Mouse (Mus musculus): Measurements from ENCODE around the gene Ppp1r3g.
A peak's percentile ranks its signal among the peaks of the same experiment; 100 is the strongest.
"Not testable (repeated sequence)": the region's sequence is repeated elsewhere in the genome, so short reads cannot be mapped to it uniquely, and the experiment has no call there.

Ppp1r3g gene

DNA sequence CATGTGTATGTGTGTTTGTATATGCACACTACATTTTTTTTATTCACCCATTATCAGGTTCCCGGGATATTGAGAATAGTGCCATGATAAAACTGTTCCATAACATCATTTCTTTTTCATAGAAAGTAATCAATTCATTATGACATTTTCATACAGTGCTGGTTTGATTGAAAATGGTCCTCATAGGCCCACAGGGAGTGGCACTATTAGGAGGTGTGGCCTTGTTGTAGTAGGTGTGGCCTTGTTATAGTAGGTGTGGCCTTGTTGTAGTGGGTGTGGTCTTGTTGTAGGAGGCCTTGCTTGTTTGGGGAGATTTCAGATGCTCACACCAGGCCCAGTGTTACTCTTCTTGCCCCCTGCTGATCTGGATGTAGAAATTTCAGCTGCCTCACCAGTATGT, at the start of gene Ppp1r3g:
Gene Ppp1r3g (plus strand): TSS at position 301 of the 400 bp plus-strand sequence.
- peak; percentile 34 for DNase-seq (ENCODE audit: low read depth, low spot score)

- DNase-seq (ENCODE audit: low read depth, low spot score): no peak
Measured at GRCm38 (mm10) chr13:35911476-35911875, 47.2 kb upstream of the Ppp1r3g start.

DNA sequence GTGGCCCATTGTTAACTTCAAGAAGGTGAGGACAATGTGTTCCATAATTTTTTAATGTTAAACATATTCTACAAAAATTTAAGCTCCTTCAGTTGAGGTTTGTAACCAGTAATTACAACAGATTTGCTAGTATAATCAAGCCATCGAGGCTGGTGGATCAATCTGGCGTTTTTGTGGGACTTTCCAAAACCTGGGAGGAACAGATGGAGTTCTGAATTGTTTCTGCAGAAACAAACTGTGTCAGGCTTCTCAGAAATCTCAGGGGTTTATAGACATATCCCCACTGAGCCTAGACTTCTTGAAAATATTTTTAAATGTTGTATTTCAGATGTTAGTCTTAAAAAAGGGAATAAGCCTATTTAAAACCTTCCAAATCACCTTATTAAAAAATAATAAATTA, 20.6 kb upstream of the Ppp1r3g start:
- no peak for DNase-seq (ENCODE audit: low read depth, low spot score)

DNA sequence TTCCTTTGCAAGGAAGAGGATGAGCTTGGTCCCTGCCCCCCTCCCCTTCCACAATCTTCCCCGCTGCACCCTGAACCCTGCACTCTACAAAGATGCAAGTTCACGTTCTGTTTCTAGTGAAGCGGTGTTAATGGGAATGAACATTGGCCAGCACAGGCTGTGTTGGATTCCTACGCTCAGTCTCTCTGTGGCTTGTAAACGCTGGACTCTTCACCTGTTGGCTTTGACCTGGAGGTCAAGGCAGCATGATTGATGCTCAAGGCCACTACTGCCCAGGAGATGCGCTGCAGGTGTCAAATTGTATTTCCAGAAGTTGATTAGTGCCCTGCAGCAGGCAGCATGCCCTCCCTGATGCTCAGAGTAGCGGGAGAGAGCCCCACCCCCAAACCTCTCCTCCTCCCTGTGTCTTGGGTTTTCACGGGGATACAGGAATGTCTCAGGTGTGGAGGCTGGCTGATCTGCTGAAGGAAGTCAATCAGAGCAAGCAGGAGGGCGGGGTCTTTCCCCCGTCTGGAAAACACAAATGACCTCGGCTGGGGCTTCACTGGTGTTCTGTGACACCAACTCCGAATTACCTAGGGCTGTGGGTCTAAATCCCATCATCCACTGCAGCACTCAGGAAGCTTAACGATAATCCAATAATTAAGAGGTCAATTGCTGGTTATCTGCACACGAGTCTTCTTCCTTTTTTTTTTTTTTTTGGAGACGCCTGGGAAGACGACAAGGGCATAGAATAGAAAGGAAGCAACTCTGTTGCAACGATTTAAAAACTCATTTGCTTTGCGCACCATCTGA, 18.6 kb upstream of the Ppp1r3g start:
- peak; percentile 30 for DNase-seq (ENCODE audit: low read depth, low spot score)

- no peak for DNase-seq (ENCODE audit: low read depth, low spot score)
Measured at GRCm38 (mm10) chr13:35940934-35941333, 17.7 kb upstream of the Ppp1r3g start.

DNA sequence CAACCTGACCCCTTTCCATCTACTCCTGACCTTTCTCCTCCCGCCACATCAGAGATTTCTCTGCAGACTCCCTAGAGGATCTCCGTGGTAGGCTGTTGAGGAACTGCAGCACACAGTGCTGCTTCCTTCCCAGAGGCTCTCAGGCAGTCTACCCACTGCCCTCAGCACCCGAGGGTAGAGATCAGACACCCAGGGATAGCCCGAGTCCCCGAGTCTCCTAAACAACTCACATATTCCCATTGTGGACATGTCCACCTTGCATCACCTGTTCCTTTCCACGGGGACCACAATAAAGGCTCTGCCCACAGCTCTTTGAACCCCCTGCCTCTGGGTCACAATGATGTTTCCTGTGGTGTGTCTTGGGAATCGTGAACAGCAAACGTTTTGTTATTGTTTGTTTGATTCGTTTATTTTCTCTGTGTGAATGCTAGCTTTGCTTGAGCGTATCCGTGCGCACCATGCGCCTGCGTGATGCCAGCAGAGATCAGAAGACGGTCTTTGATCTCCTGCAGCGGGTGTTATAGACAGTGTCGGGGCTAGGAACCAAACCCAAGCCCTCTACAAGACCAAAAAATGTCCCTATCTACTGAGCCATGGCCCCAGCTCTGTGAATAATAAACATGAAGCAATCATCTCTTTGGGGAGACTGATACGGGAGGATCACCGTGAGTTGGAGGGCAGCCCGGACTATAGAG, 11.8 kb upstream of the Ppp1r3g start:
- DNase-seq (ENCODE audit: low read depth, low spot score): no peak

DNA sequence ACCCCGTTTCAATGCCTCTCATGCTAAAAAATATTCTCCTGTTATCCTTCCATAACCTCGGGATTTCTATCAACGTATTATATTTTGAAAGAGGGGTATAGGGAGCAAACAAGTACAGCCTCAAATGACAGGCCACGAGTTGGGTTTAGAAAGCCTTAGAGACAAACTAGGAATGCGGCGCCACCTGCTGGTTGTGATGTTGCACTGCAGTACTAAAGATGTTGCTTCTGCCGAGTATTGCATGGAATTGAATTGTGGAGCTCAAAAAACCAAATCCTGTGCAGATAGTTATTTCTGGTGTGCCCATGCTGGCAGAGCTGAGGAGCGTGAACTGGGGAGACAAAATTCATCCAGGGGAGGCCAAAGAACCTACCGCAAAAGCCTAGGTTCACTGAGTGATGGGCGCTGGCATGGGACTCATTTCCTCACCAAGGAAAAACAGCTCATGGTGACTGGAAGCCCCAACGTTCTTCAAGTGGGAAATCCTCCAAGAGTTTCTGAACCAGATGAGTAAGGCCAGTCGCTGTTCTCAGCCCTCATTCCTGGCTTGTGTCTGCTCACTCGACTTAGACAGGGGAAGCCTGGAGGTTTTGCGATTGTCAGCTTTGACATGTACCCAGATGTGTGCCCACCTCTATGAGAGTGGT, 11.2 kb upstream of the Ppp1r3g start:
- DNase-seq (ENCODE audit: low read depth, low spot score): peak; percentile 63

- no peak for DNase-seq (ENCODE audit: low read depth, low spot score)
Measured at GRCm38 (mm10) chr13:35949814-35950455, 8.7 kb upstream of the Ppp1r3g start.

DNA sequence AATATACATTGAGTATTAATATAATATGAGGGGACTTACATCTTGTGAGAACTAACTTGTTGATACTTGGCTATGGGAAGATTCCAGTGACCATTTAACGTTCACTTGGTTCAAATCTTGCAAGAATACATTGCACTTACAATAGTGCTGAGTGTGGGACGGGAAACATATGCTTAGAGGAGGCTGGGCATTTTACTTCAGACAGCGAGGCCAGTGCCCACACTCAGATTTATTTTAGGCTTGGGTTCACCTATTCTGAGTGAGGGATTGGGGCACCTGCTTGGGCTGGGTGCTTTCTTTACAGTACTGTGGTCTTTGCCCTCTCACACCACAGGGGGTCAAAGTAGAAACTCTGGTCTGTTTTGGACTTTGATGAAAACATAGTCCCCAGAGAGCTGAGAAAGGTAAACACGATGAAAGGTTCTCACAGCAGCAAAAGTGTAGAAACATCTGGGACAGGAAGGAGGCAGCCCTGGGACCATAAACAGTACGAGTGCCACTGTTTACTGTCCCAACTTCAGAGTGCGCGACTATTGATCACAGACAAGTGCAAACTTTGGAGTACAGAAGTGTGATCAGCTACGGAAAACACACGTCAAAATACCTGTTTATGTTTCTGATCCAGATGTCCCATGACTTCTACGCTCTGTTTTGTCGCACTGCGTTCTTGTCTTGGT, 890 bp downstream of the Ppp1r3g start:
- no peak for DNase-seq (ENCODE audit: low read depth, low spot score)

- no peak for DNase-seq (ENCODE audit: low read depth, low spot score)
Measured at GRCm38 (mm10) chr13:35963583-35963982, 4.9 kb downstream of the Ppp1r3g start.

DNA sequence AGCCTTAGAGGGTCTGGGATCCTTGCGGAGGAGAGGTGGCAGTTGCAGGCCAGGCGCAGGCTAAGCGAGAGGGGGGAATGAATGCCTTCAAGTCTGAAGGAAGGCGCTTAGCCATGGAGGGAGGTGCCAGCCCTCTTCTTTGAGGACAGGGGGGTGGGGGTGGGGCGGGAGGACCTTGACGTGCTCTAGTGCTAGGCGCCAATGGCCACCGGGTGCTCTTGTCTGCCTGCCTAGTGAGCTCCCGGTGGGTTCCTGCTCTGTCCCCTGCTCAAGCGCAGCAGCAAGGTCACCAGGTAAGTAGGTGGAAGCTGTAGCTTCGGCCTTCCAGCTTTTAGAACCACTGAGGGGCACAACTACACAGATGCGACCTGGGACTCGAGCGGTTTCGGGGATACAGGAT, 9.1 kb downstream of the Ppp1r3g start:
- DNase-seq (ENCODE audit: low read depth, low spot score): no peak

DNA sequence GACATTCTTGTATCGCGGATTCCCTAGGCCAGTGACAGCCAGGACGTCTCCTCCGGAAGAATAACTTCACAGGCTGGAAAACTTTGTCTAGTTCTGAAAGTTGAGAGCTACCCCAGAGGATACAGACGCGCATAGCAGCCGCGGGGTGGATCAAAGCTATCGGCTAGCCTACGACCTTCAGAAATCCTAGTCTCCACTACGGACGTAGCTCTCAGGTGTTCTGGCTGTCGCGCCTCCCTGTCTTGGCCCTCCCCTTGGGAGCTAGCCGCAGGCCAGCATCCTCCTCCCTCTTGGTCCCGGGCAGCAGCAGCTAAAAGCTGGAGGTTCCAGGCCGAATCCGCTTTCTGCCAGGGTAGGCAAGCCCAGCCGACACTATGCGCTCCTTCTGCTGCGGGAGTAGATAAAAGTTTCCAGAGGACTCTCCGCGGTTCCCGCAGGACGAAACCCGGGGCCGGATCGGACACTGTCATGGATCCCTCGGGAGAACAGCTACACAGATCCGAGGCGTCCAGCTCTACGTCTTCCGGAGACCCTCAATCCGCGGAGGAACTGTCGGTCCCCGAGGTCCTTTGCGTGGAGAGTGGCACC, 9.6 kb downstream of the Ppp1r3g start:
- peak; percentile 61 for DNase-seq (ENCODE audit: low read depth, low spot score)

GRCm38 (mm10) chr13:35968719-35969430, 10.2 kb downstream of the Ppp1r3g start:
- peak; percentile 67 for DNase-seq (ENCODE audit: low read depth, low spot score)

- peak; percentile 52 for DNase-seq (ENCODE audit: low read depth, low spot score)
Measured at GRCm38 (mm10) chr13:35969431-35969721, 10.7 kb downstream of the Ppp1r3g start.

GRCm38 (mm10) chr13:35969829-35970228, 11.2 kb downstream of the Ppp1r3g start:
- no peak for DNase-seq (ENCODE audit: low read depth, low spot score)

- DNase-seq (ENCODE audit: low read depth, low spot score): no peak
Measured at GRCm38 (mm10) chr13:35976912-35977311, 18.3 kb downstream of the Ppp1r3g start.

DNA sequence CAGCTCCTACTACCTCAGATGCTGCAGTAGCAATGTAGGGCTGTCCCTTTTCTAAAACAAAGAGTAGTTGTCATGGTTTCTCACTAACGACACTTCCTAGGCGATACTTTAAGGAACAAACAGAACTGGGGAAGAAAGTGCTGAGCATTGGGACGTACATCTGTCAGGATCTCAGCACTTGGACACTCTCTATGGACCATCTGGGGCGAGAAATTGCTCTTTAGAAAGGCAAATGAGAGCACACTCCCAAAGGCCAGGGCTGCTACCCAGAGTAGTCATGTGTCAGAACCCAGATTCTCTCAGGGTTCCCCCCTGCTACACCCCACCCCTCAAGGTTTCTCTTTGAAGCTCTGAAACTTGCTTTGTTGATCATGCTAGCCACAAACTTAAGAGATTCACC, 21.8 kb downstream of the Ppp1r3g start:
- no peak for DNase-seq (ENCODE audit: low read depth, low spot score)

DNA sequence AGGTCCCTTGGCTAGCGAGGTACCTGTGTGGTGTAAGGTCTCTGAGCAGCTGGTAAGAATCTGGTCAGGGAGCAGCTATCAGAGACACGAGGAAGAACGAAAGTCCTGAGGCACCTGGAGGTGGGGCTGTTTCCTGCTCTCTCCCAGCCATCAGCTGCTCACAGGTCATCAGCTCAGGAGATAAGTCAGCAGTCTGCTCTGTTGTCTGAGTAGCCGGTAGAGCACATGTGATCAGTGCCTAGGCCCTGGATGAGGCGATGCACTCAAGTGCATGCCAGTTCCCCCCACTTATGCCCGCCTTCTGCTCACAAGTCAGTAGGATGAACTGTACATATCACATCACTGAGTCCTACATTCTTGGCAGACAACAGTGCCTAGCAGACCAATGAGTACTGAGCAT, 24.3 kb downstream of the Ppp1r3g start:
- no peak for DNase-seq (ENCODE audit: low read depth, low spot score)

- DNase-seq (ENCODE audit: low read depth, low spot score): no peak
Measured at GRCm38 (mm10) chr13:35989329-35989728, 30.7 kb downstream of the Ppp1r3g start.

DNA sequence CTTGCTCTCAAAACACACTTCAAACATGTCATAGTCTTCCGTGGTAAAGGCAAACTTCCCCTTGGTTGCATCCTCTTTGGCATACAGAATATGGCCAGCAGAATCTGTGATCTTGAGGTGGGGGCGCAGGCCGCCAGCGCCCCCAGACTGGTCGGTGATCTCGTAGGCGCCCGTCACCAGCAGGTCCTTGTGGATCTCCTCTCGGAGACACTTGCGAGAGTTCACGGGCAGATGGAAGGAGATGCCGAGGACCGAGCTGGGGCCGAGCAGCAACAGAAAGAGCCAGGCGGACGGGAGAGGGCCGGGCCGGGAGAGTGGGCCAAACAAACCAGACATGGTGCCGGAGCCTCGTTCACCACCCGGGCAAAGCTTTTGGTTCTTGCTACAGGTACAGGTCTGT, 32.5 kb downstream of the Ppp1r3g start:
- not testable (repeated sequence) for DNase-seq (ENCODE audit: low read depth, low spot score)

GRCm38 (mm10) chr13:35994067-35994466, 35.4 kb downstream of the Ppp1r3g start:
- DNase-seq (ENCODE audit: low read depth, low spot score): no peak
